Mouse (Mus musculus) spleen, adult 2 months (tissue): ENCODE measurements around the gene Cdr2. TPM values are rescaled to one million over a fixed set of nuclear protein-coding genes. Genes with fewer than 3 reads are reported as not detected.
"Not testable (repeated sequence)": the region's sequence is repeated elsewhere in the genome, so short reads cannot be mapped to it uniquely, and the experiment has no call there.

Source experiments
- DNase-seq, 2 experiments: peaks; one replicate each; pipeline versions ENCODE4 v3.0.0 to v3.0.0-alpha.2; 2012 to 2021; ENCODE audit warnings: low spot score in 2 of 2, low read depth in 1 of 2
- H3K27ac ChIP-seq: fragments of 200-500 bp; 2 replicates; pipeline ENCODE4 v1.5.1; 2012; ENCODE audit warnings: low read length, inconsistent platforms; ENCODE audit not compliant: insufficient read depth
- H3K27me3 ChIP-seq: fragments of 200-500 bp; 2 replicates; pipeline ENCODE4 v1.6.1; 2012; ENCODE audit warnings: mild to moderate bottlenecking, moderate library complexity, low read length, inconsistent platforms; ENCODE audit not compliant: control insufficient read depth, insufficient read depth
- H3K36me3 ChIP-seq: fragments of 200-500 bp; 2 replicates; pipeline ENCODE4 v1.6.1; 2012; ENCODE audit warnings: mild to moderate bottlenecking, low read length, inconsistent platforms; ENCODE audit not compliant: control insufficient read depth, insufficient read depth
- H3K4me1 ChIP-seq: fragments of 200-500 bp; 2 replicates; pipeline ENCODE4 v1.6.1; 2011; ENCODE audit warnings: inconsistent platforms; ENCODE audit not compliant: control insufficient read depth, insufficient read depth, insufficient read length
- H3K4me3 ChIP-seq: fragments of 200-500 bp; 2 replicates; pipeline ENCODE4 v1.5.1; 2011; ENCODE audit warnings: mild to moderate bottlenecking, inconsistent platforms; ENCODE audit not compliant: insufficient read depth, insufficient read length; ENCODE audit errors: extremely low read depth
- CTCF ChIP-seq: fragments of 200-500 bp; IDR thresholded peaks from 2 replicates; pipeline ENCODE4 v1.5.1; 2011; ENCODE audit warnings: mild to moderate bottlenecking, inconsistent platforms; ENCODE audit not compliant: insufficient read depth, insufficient read length, insufficient replicate concordance; ENCODE audit errors: extremely low read depth
- POLR2A ChIP-seq: fragments of 200-500 bp; IDR thresholded peaks from 2 replicates; pipeline ENCODE4 v1.6.1; 2011; ENCODE audit warnings: low read depth, low read length, inconsistent platforms
- WGBS: fragments of 180-500 bp; shearing (Covaris S2); methylation state at CpG from one replicate; pipeline ENCODE4 v1.1.7; 2018; 5-methylcytosine and 5-hydroxymethylcytosine counted together
- polyA plus RNA-seq: library from polyadenylated mRNA; depleted of rRNA; stranded (reverse); fragments of >200 nt; gene quantifications from 2 replicates; pipeline ENCODE4 v1.2.3, GENCODE M21; 2012

The Cdr2 gene
- polyA plus RNA-seq, 1 experiment: 57.4 TPM

- H3K36me3 ChIP-seq: no peaks in the 10 kb centered on the region
- peak overlapping the region; percentile 67 for H3K4me3 ChIP-seq
- TF ChIP-seq CTCF: no peak
- no peak for DNase-seq
- no peak overlapping the region for H3K27ac ChIP-seq
- WGBS: 18% methylated on average over 7 of the region's 7 CpGs
- H3K27me3 ChIP-seq: peaks cover 2% of the 10 kb centered on the region; the same call in 1 of the 2 replicates
- H3K4me1 ChIP-seq: peaks cover 6% of the 10 kb centered on the region
These were observed 856 bp upstream of the Cdr2 start for GRCm38 (mm10) chr7:120982968-120983367.

GRCm38 (mm10) chr7:120980931-120981924 lies 884 bp downstream of the Cdr2 start:
- Histone ChIP-seq H3K4me3 (peak overlapping the region; percentile 67), H3K4me1 (peaks cover 6% of the 10 kb centered on the region), H3K27me3 (peaks cover 2% of the 10 kb centered on the region; the same call in 1 of the 2 replicates), H3K36me3 (no peaks in the 10 kb centered on the region), H3K27ac (no peak overlapping the region)
- peak; percentile 3 to 44 for DNase-seq
- 11% methylated on average over 39 of the region's 39 CpGs for WGBS
- TF ChIP-seq CTCF (no peak), POLR2A (no peak)

GRCm38 (mm10) chr7:120980041-120980440 lies 2.1 kb downstream of the Cdr2 start:
- no peak for DNase-seq

DNA sequence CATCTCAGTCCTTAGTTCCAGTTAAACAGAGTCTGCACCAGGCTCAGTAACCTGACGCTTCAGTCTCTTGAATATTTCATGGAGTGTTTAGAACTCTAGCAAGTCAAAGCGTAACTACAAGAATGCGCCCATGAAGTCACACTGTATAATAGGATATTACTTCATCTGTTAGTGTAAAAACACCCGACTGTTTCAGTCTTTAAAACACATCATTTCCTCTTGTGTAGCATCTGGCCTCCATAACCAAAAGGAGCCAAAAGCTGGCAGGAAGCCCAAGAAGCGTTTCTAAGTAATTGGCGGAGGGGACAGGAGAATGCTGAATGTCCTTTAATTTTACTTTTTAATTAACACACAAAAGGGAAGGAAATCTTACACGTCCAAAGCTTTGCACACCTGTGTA lies 5.0 kb downstream of the Cdr2 start:
- H3K27me3 ChIP-seq: no peaks in the 10 kb centered on the region
- no peaks in the 10 kb centered on the region for H3K36me3 ChIP-seq
- no peak overlapping the region for H3K27ac ChIP-seq
- TF ChIP-seq POLR2A (no peak), CTCF (no peak)
- H3K4me1 ChIP-seq: peaks cover 3% of the 10 kb centered on the region
- 64% methylated on average over 7 of the region's 7 CpGs for WGBS
- H3K4me3 ChIP-seq: no peak overlapping the region
- DNase-seq: no peak

More at GRCm38 (mm10) chr7:120980041-120980440, 2.1 kb downstream of the Cdr2 start:
- no peaks in the 10 kb centered on the region for H3K36me3 ChIP-seq
- H3K27ac ChIP-seq: no peak overlapping the region
- H3K4me1 ChIP-seq: peaks cover 6% of the 10 kb centered on the region
- H3K4me3 ChIP-seq: no peak overlapping the region
- H3K27me3 ChIP-seq: 0 out of 2 replicates have a peak, but pooled peaks cover 2% of the 10 kb centered on the region
- 84% methylated on average over 4 of the region's 4 CpGs for WGBS
- TF ChIP-seq POLR2A: no peak
- TF ChIP-seq CTCF: no peak

- no peaks in the 10 kb centered on the region for H3K4me1 ChIP-seq
- WGBS: 79% methylated on average over 3 of the region's 3 CpGs
These were observed 8.1 kb downstream of the Cdr2 start for GRCm38 (mm10) chr7:120974001-120974400.

DNA sequence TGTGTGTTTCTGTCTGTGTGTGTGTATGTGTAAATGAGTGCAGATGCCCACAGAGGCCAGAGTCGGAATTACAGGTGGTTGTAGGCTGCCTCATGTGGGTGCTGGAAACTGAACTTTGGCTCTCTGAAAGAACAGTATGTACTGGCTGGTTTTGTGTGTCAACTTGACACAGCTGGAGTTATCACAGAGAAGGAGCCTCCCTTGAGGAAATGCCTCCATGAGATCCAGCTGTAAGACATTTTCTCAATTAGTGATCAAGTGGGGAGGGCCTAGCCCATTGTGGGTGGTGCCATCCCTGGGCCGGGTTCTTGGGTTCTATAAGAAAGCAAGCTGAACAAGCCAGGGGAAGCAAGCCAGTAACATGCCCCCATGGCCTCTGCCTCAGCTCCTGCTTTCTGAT lies 9.6 kb downstream of the Cdr2 start:
- H3K4me1 ChIP-seq, H3K27me3 ChIP-seq, H3K36me3 ChIP-seq, DNase-seq, H3K27ac ChIP-seq, H3K4me3 ChIP-seq: not testable (repeated sequence)
- WGBS: 93% methylated on average over 2 of the region's 2 CpGs

More at GRCm38 (mm10) chr7:120974001-120974400, 8.1 kb downstream of the Cdr2 start:
- Histone ChIP-seq H3K4me3 (no peak overlapping the region), H3K36me3 (no peaks in the 10 kb centered on the region), H3K27ac (no peak overlapping the region), H3K27me3 (no peaks in the 10 kb centered on the region)
- TF ChIP-seq CTCF: no peak
- TF ChIP-seq POLR2A: no peak
- DNase-seq: no peak

- no peak overlapping the region for H3K4me3 ChIP-seq
- no peaks in the 10 kb centered on the region for H3K36me3 ChIP-seq
- no peaks in the 10 kb centered on the region for H3K4me1 ChIP-seq
- TF ChIP-seq CTCF (no peak), POLR2A (no peak)
- H3K27me3 ChIP-seq: no peaks in the 10 kb centered on the region
- DNase-seq: no peak
- WGBS: 82% methylated on average over 5 of the region's 5 CpGs
- H3K27ac ChIP-seq: no peak overlapping the region
These were observed 12.0 kb downstream of the Cdr2 start for GRCm38 (mm10) chr7:120970112-120970511.
